9 mouse cellular contexts compared by ENCODE assay signal in the genomic region with DNA sequence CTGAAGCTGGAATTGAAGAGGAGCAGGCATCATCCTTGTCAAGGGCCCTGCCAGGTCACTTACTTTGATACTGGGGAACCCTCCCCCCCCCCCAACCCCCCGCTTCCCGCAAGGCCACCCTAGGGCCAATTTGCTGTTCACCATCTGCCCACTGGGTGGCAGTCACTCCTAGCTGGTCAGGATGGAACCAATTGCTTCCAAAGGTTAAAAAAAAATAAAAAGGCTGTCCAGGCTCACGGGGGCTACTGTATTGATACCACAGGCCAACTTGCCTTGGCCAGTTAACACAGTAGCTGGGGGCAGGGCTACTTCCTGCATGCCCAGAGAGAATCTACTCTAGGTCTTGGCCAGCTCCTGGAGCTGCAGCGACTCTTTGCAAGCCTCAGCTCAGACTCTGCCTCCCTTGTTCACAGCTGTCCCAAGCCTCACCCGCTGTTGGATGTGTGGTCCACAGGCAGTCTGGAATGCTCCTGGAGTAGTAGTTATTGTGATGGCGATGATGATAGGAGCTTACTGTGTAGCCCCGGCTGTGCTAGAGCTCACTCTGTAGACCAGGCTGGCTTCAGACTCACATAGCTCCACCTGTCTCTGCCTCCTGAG. TPM values are rescaled to one million over a fixed set of nuclear protein-coding genes. Genes with fewer than 3 reads are reported as not detected.
DNase-seq lines count a peak whose midpoint lies in the region; ATAC-seq lines count a peak whose summit lies in the region.
"Had no signal": no experiment of that assay in that cellular context is flagged by ENCODE, and none has a peak within 500 bp of the region (broad histone marks: within the 10 kb centered on the region; RNA-seq: fewer than 3 reads in every experiment).

No protein-coding gene starts in this region.

- intact Hi-C loops in gastrocnemius, postnatal 36 days (cut with DNase I), result loop anchor here (2.0 kb wide), 1 partner anchor 213 kb away; no protein-coding TSS in a partner anchor

- peaks cover 25% of the 10 kb centered on the region for H3K4me1 ChIP-seq in liver, embryonic 11.5 days (replicated peaks; ENCODE audit: control insufficient read depth, insufficient read depth, low read length)
- peaks cover 10% of the 10 kb centered on the region; the same call in 1 of the 2 replicates for H3K4me1 ChIP-seq in stomach, embryonic 16.5 days (ENCODE audit: control insufficient read depth, insufficient read depth, low read length)

- peak; percentile 72 for DNase-seq in 3T3-L1 (ENCODE audit: low read depth, low spot score)
- DNase-seq in adrenal gland, adult 18-20 months (ENCODE audit: low spot score in 2 of 2), result peak; percentile 82 to 89
- DNase-seq in embryo, embryonic 10 days (ENCODE audit: low spot score), result peak; percentile 90
- DNase-seq in gastrocnemius, postnatal 36 days, result peak; percentile 79 to 82
- peak; percentile 87 for DNase-seq in kidney, adult 9 months
- peak; percentile 75 for DNase-seq in liver, embryonic 11.5 days (ENCODE audit: low spot score)
- peak; percentile 87 for DNase-seq in naive thymus-derived CD4-positive, alpha-beta T cell, adult 2 months (ENCODE audit: low read depth)

- H3K4me2 ChIP-seq in liver, embryonic 11.5 days, result peak overlapping the region; percentile 46
- H3K4me2 ChIP-seq in stomach, embryonic 16.5 days (ENCODE audit: low read depth, low read length), result no peak overlapping the region

- WGBS in liver, embryonic 11.5 days, result 41% methylated on average over 5 of the region's 7 CpGs
- 25% methylated on average over 5 of the region's 7 CpGs for WGBS in stomach, embryonic 16.5 days

- peak; percentile 27 for ATAC-seq in liver, embryonic 11.5 days (replicated peaks; ENCODE audit: low FRiP score)
- ATAC-seq in stomach, embryonic 16.5 days (ENCODE audit: insufficient read depth, low FRiP score), result no peak

- H3K4me3 ChIP-seq in liver, embryonic 11.5 days (ENCODE audit: low read depth, low read length), result no peak overlapping the region
- no peak overlapping the region for H3K4me3 ChIP-seq in stomach, embryonic 16.5 days (replicated peaks; ENCODE audit: low read length)

- H3K9ac ChIP-seq in liver, embryonic 11.5 days (ENCODE audit: low read depth, low read length), result peak overlapping the region; percentile 32
- H3K9ac ChIP-seq in stomach, embryonic 16.5 days (ENCODE audit: low read length), result 0 out of 2 replicates have a peak overlapping the region, but pooled peaks have one; percentile 3

- H3K9me3 ChIP-seq in liver, embryonic 11.5 days (ENCODE audit: control insufficient read depth, low read length), result no peaks in the 10 kb centered on the region
- H3K9me3 ChIP-seq in stomach, embryonic 16.5 days (replicated peaks; ENCODE audit: control insufficient read depth, low read length), result no peaks in the 10 kb centered on the region

- no peaks in the 10 kb centered on the region for H3K36me3 ChIP-seq in liver, embryonic 11.5 days (ENCODE audit: control insufficient read depth, insufficient read depth, low read length)
- H3K36me3 ChIP-seq in stomach, embryonic 16.5 days (ENCODE audit: control insufficient read depth, insufficient read depth, low read length), result no peaks in the 10 kb centered on the region

- H3K27ac ChIP-seq in liver, embryonic 11.5 days (ENCODE audit: low read depth, low read length), result peak overlapping the region; percentile 67
- H3K27ac ChIP-seq in stomach, embryonic 16.5 days (ENCODE audit: low read length), result no peak overlapping the region

- no peaks in the 10 kb centered on the region for H3K27me3 ChIP-seq in liver, embryonic 11.5 days (replicated peaks; ENCODE audit: control insufficient read depth, insufficient read depth, low read length)
- no peaks in the 10 kb centered on the region for H3K27me3 ChIP-seq in stomach, embryonic 16.5 days (ENCODE audit: control insufficient read depth, insufficient read depth, low read length)

RNA-seq across cellular contexts. Expression of a gene that starts 4.5 kb away (rescaled TPM):
- not detected for total RNA-seq in adrenal gland, adult 18-20 months (2021)
- not detected for total RNA-seq in gastrocnemius, postnatal 36 days (2021)
- polyA plus RNA-seq in liver, embryonic 11.5 days (2014; fragmentation: Nextera tagmentation; extraction: Ambion mirVana), result not detected in 2 replicates
- polyA plus RNA-seq in stomach, embryonic 16.5 days (2015; fragmentation: Nextera tagmentation; extraction: Ambion mirVana), result not detected in 2 replicates
- polyA plus RNA-seq: neural tube, embryonic 14.5 days had no signal

RNA-seq across cellular contexts. Expression of a gene that starts 6.6 kb away (rescaled TPM):
- 10 to 100 TPM; 63.1 to 64.5 TPM for total RNA-seq in adrenal gland, adult 18-20 months (2021)
- 10 to 100 TPM; 38.2 to 40.6 TPM for total RNA-seq in gastrocnemius, postnatal 36 days (2021)
- 40.3 and 44.6 TPM in 2 replicates for polyA plus RNA-seq in liver, embryonic 11.5 days (2014; fragmentation: Nextera tagmentation; extraction: Ambion mirVana)
- 41.4 and 50.6 TPM in 2 replicates for polyA plus RNA-seq in stomach, embryonic 16.5 days (2015; fragmentation: Nextera tagmentation; extraction: Ambion mirVana)

RNA-seq across cellular contexts. Expression of a gene that starts 6.8 kb away (rescaled TPM):
- total RNA-seq in adrenal gland, adult 18-20 months (2021), result 1 to 10 TPM; 5.0 to 6.1 TPM
- total RNA-seq in gastrocnemius, postnatal 36 days (2021), result 1 to 10 TPM; 1.3 to 1.6 TPM
- polyA plus RNA-seq in liver, embryonic 11.5 days (2014; fragmentation: Nextera tagmentation; extraction: Ambion mirVana), result 6.5 and 6.6 TPM in 2 replicates
- polyA plus RNA-seq in stomach, embryonic 16.5 days (2015; fragmentation: Nextera tagmentation; extraction: Ambion mirVana), result 14.7 and 14.8 TPM in 2 replicates

RNA-seq across cellular contexts. Expression of a gene that starts 41.3 kb away (rescaled TPM):
- 10 to 100 TPM; 71.3 to 71.7 TPM for total RNA-seq in adrenal gland, adult 18-20 months (2021)
- 10 to 100 TPM; 35.4 to 45.3 TPM for total RNA-seq in gastrocnemius, postnatal 36 days (2021)
- 400 and 425 TPM in 2 replicates for polyA plus RNA-seq in liver, embryonic 11.5 days (2014; fragmentation: Nextera tagmentation; extraction: Ambion mirVana)
- polyA plus RNA-seq in stomach, embryonic 16.5 days (2015; fragmentation: Nextera tagmentation; extraction: Ambion mirVana), result 335 and 345 TPM in 2 replicates

RNA-seq across cellular contexts. Expression of a gene that starts 50.2 kb away (rescaled TPM):
- total RNA-seq in adrenal gland, adult 18-20 months (2021), result 1 to 10 TPM; 4.7 to 4.9 TPM
- total RNA-seq in gastrocnemius, postnatal 36 days (2021), result 1 to 10 TPM in 1 of 2 experiments, under 1 TPM in 1; 0.76 to 1.2 TPM
- 93.2 and 98.2 TPM in 2 replicates for polyA plus RNA-seq in liver, embryonic 11.5 days (2014; fragmentation: Nextera tagmentation; extraction: Ambion mirVana)
- polyA plus RNA-seq in stomach, embryonic 16.5 days (2015; fragmentation: Nextera tagmentation; extraction: Ambion mirVana), result 28.4 and 28.5 TPM in 2 replicates
